Mouse (Mus musculus) neural tube, embryonic 11.5 days (tissue): ENCODE results near the gene Ppp1r11. TPM values are rescaled to one million over a fixed set of nuclear protein-coding genes. Genes with fewer than 3 reads are reported as not detected.

Source experiments
- ATAC-seq: fragments of 200-750 bp; cut with Nextera tagmentation; 2 replicates; pipeline ENCODE4 v1.8.0; 2017; ENCODE audit warnings: moderate number of reproducible peaks, mild to moderate bottlenecking, moderate TSS enrichment, moderate library complexity; ENCODE audit not compliant: insufficient read depth, low FRiP score, low TSS enrichment
- DNase-seq: peaks from one replicate; pipeline ENCODE4 v3.0.0-alpha.2; 2015; ENCODE audit warnings: low spot score
- H3K27ac ChIP-seq: fragments of 300-500 bp; sonication (generic); 2 replicates; pipeline ENCODE4 v1.5.1; 2014; ENCODE audit warnings: low read depth, mild to moderate bottlenecking, low read length
- H3K27me3 ChIP-seq: fragments of 300-500 bp; sonication (generic); 2 replicates; pipeline ENCODE4 v1.6.1; 2014; ENCODE audit warnings: mild to moderate bottlenecking, low read length, mixed read lengths; ENCODE audit not compliant: control insufficient read depth, insufficient read depth
- H3K36me3 ChIP-seq: fragments of 300-500 bp; sonication (generic); 2 replicates; pipeline ENCODE4 v1.6.1; 2014; ENCODE audit warnings: mild to moderate bottlenecking, low read length, moderate library complexity, mixed read lengths; ENCODE audit not compliant: control insufficient read depth, insufficient read depth
- H3K4me1 ChIP-seq: fragments of 300-500 bp; sonication (generic); 2 replicates; pipeline ENCODE4 v1.6.1; 2014; ENCODE audit warnings: low read length, mixed read lengths; ENCODE audit not compliant: control insufficient read depth, insufficient read depth
- H3K4me2 ChIP-seq: fragments of 300-500 bp; sonication (generic); 2 replicates; pipeline ENCODE4 v1.6.1; 2014; ENCODE audit warnings: low read depth, mild to moderate bottlenecking, moderate library complexity
- H3K4me3 ChIP-seq: fragments of 300-500 bp; sonication (generic); 2 replicates; pipeline ENCODE4 v1.5.1; 2014; ENCODE audit warnings: low read depth, low read length
- H3K9ac ChIP-seq: fragments of 300-500 bp; sonication (generic); 2 replicates; pipeline ENCODE4 v1.6.1; 2014; ENCODE audit warnings: mild to moderate bottlenecking, low read length
- H3K9me3 ChIP-seq: fragments of 300-500 bp; sonication (generic); 2 replicates; pipeline ENCODE4 v1.6.1; 2016; ENCODE audit warnings: low read length; ENCODE audit not compliant: control insufficient read depth
- WGBS: fragments of 180-500 bp; shearing (Covaris S2); extraction: QIAGEN DNeasy Blood & Tissue Kit; methylation state at CpG from one replicate; pipeline ENCODE4 v1.1.7; 2014; 5-methylcytosine and 5-hydroxymethylcytosine counted together
- polyA plus RNA-seq: library from polyadenylated mRNA; unstranded; fragments of >200 nt; fragmentation: Nextera tagmentation; extraction: Ambion mirVana; gene quantifications from 2 replicates; pipeline ENCODE4 v1.2.1, GENCODE M21; 2014

Ppp1r11 gene
- polyA plus RNA-seq, 1 experiment from 2014 or later = 162 TPM

GRCm38 (mm10) chr17:36914108-36914507 is 37.4 kb downstream of the Ppp1r11 start:
- 3% methylated on average over 2 of the region's 2 CpGs for WGBS
- Histone ChIP-seq H3K9ac (no peak overlapping the region), H3K4me2 (no peak overlapping the region), H3K4me3 (no peak overlapping the region), H3K9me3 (no peaks in the 10 kb centered on the region), H3K4me1 (no peaks in the 10 kb centered on the region), H3K27ac (no peak overlapping the region), H3K27me3 (no peaks in the 10 kb centered on the region), H3K36me3 (no peaks in the 10 kb centered on the region)
- ATAC-seq (no peak), DNase-seq (peak; percentile 68)

- no peak for DNase-seq
- H3K9me3 ChIP-seq = no peaks in the 10 kb centered on the region
- H3K36me3 ChIP-seq = no peaks in the 10 kb centered on the region
- H3K4me2 ChIP-seq = no peak overlapping the region
- H3K4me1 ChIP-seq = no peaks in the 10 kb centered on the region
- H3K27me3 ChIP-seq = no peaks in the 10 kb centered on the region
- H3K9ac ChIP-seq = no peak overlapping the region
- H3K4me3 ChIP-seq = no peak overlapping the region
- H3K27ac ChIP-seq = no peak overlapping the region
- 80% methylated on average over 2 of the region's 2 CpGs for WGBS
- no peak for ATAC-seq
Measured at GRCm38 (mm10) chr17:36912031-36912430, 39.5 kb downstream of the Ppp1r11 start.

GRCm38 (mm10) chr17:36909802-36910201 is 41.7 kb downstream of the Ppp1r11 start:
- H3K4me1 ChIP-seq = no peaks in the 10 kb centered on the region
- no peak overlapping the region for H3K4me3 ChIP-seq
- H3K9ac ChIP-seq = no peak overlapping the region
- H3K4me2 ChIP-seq = no peak overlapping the region
- no peak for DNase-seq
- no peaks in the 10 kb centered on the region for H3K27me3 ChIP-seq
- H3K36me3 ChIP-seq = no peaks in the 10 kb centered on the region
- 64% methylated on average over 4 of the region's 4 CpGs for WGBS
- no peak overlapping the region for H3K27ac ChIP-seq
- no peaks in the 10 kb centered on the region for H3K9me3 ChIP-seq
- no peak for ATAC-seq

GRCm38 (mm10) chr17:36908235-36908634 is 43.3 kb downstream of the Ppp1r11 start:
- no peak overlapping the region for H3K4me2 ChIP-seq
- WGBS = 50% methylated on average over 1 of the region's 1 CpGs
- H3K27ac ChIP-seq = no peak overlapping the region
- no peaks in the 10 kb centered on the region for H3K36me3 ChIP-seq
- no peak overlapping the region for H3K9ac ChIP-seq
- H3K4me1 ChIP-seq = no peaks in the 10 kb centered on the region
- H3K27me3 ChIP-seq = no peaks in the 10 kb centered on the region
- DNase-seq = no peak
- H3K9me3 ChIP-seq = no peaks in the 10 kb centered on the region
- no peak overlapping the region for H3K4me3 ChIP-seq
- ATAC-seq = no peak

- ATAC-seq = no peak
- Histone ChIP-seq H3K27me3 (no peaks in the 10 kb centered on the region), H3K9ac (no peak overlapping the region), H3K36me3 (no peaks in the 10 kb centered on the region), H3K27ac (no peak overlapping the region), H3K4me1 (no peaks in the 10 kb centered on the region), H3K9me3 (no peaks in the 10 kb centered on the region), H3K4me2 (no peak overlapping the region), H3K4me3 (no peak overlapping the region)
- WGBS = 85% methylated on average over 3 of the region's 3 CpGs
- DNase-seq = no peak
Measured at GRCm38 (mm10) chr17:36903651-36904050, 47.9 kb downstream of the Ppp1r11 start.

DNA sequence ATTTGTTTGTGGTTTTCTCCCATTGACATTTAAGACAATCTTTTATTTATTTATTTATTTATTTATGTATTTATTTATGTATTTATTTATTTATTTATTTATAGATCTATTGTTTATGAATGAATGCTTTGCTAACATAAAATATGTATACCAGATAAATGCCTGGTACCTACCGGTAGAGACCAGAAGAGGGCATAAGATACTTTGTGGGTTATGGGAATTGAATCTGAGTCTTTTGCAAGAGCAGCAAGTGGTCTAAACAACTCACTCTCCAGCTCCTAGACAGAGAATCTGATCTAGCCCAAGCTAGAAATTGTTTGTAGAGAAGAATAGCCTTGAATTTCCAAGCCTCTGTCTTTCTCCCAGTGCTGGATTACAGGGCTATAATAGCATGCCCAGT is 50.9 kb downstream of the Ppp1r11 start:
- Histone ChIP-seq H3K4me2 (no peak overlapping the region), H3K27ac (no peak overlapping the region), H3K4me3 (no peak overlapping the region), H3K27me3 (no peaks in the 10 kb centered on the region), H3K9me3 (no peaks in the 10 kb centered on the region), H3K36me3 (no peaks in the 10 kb centered on the region), H3K9ac (no peak overlapping the region), H3K4me1 (no peaks in the 10 kb centered on the region)
- DNase-seq (no peak), ATAC-seq (no peak)
- 39% methylated on average over 1 of the region's 1 CpGs for WGBS

DNA sequence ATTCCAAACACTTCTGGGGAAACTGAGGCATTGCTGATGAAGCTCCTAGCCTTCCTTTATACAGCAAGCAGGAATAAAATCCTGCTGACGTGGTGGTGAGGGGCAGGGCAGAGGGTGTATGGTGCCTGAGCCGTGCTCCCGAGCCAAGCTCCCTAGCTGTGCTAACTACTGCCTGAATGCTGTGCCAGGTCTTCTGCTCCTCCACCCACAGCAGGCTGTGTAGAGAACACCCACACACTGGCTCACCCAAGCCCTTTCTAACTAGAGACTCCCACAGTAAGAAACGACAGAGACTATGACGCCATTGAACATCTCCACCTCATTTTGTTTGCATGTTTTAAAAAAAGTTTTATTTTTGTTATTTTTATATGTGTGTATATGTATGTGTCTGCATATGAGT is 51.5 kb downstream of the Ppp1r11 start:
- WGBS = 83% methylated on average over 5 of the region's 5 CpGs
- Histone ChIP-seq H3K9ac (no peak overlapping the region), H3K4me1 (no peaks in the 10 kb centered on the region), H3K27ac (no peak overlapping the region), H3K4me3 (no peak overlapping the region), H3K27me3 (no peaks in the 10 kb centered on the region), H3K36me3 (no peaks in the 10 kb centered on the region), H3K4me2 (no peak overlapping the region), H3K9me3 (no peaks in the 10 kb centered on the region)
- DNase-seq (no peak), ATAC-seq (no peak)

GRCm38 (mm10) chr17:36899376-36899775 is 52.2 kb downstream of the Ppp1r11 start:
- Histone ChIP-seq H3K4me3 (no peak overlapping the region), H3K4me1 (no peaks in the 10 kb centered on the region)

More at GRCm38 (mm10) chr17:36899376-36899775, 52.2 kb downstream of the Ppp1r11 start:
- no peak for DNase-seq
- no peak overlapping the region for H3K27ac ChIP-seq
- no peaks in the 10 kb centered on the region for H3K36me3 ChIP-seq
- WGBS = 81% methylated on average over 4 of the region's 4 CpGs
- H3K9ac ChIP-seq = no peak overlapping the region
- H3K4me2 ChIP-seq = no peak overlapping the region
- H3K27me3 ChIP-seq = no peaks in the 10 kb centered on the region
- no peaks in the 10 kb centered on the region for H3K9me3 ChIP-seq
- no peak for ATAC-seq
